Mouse (Mus musculus): Measurements from ENCODE around the gene Ralbp1. TPM values are rescaled to one million over a fixed set of nuclear protein-coding genes. Genes with fewer than 3 reads are reported as not detected.
A peak's percentile ranks its signal among the peaks of the same experiment; 100 is the strongest.

Ralbp1 gene
- polyA plus RNA-seq (2015; fragmentation: Nextera tagmentation; extraction: Ambion mirVana), result 80.9 and 95.3 TPM in 2 replicates

- Histone ChIP-seq H3K4me1 (no peaks in the 10 kb centered on the region), H3K4me3 (replicated peaks) (peak within 1 kb of the TSS; percentile 88), H3K9ac (peak within 1 kb of the TSS; percentile 91), H3K36me3 (no peaks in the 10 kb centered on the region), H3K4me2 (peak within 1 kb of the TSS; percentile 89), H3K9me3 (no peaks in the 10 kb centered on the region), H3K27ac (peak within 1 kb of the TSS; percentile 98), H3K27me3 (replicated peaks) (no peaks in the 10 kb centered on the region)
- no peak for ATAC-seq (ENCODE audit: insufficient read depth, low FRiP score, low read depth)
- 5% methylated on average over 14 of the region's 14 CpGs for whole genome bisulfite sequencing
Measured at GRCm38 (mm10) chr17:65885697-65886529, at the start of gene Ralbp1. TSS of gene Ralbp1 (minus strand) at chr17:65885798.

- Histone ChIP-seq H3K9me3 (no peaks in the 10 kb centered on the region), H3K4me1 (peaks cover 20% of the 10 kb centered on the region), H3K4me3 (replicated peaks) (no peak overlapping the region), H3K27ac (no peak overlapping the region), H3K27me3 (replicated peaks) (no peaks in the 10 kb centered on the region), H3K9ac (no peak overlapping the region), H3K4me2 (no peak overlapping the region), H3K36me3 (peaks cover 14% of the 10 kb centered on the region)
- no peak for ATAC-seq (ENCODE audit: insufficient read depth, low FRiP score, low read depth)
- 95% methylated on average over 2 of the region's 2 CpGs for WGBS
Measured at GRCm38 (mm10) chr17:65933741-65934140, 48.1 kb upstream of the Ralbp1 start.

- Histone ChIP-seq H3K9me3 (no peaks in the 10 kb centered on the region), H3K36me3 (peaks cover 16% of the 10 kb centered on the region), H3K9ac (no peak overlapping the region), H3K4me1 (peaks cover 15% of the 10 kb centered on the region), H3K27me3 (replicated peaks) (no peaks in the 10 kb centered on the region), H3K4me3 (replicated peaks) (no peak overlapping the region), H3K27ac (peak overlapping the region; percentile 3; the same call in 1 of the 2 replicates), H3K4me2 (no peak overlapping the region)
- 66% methylated on average over 6 of the region's 6 CpGs for WGBS
- ATAC-seq (ENCODE audit: insufficient read depth, low FRiP score, low read depth), result no peak
Measured at GRCm38 (mm10) chr17:65931525-65931924, 45.9 kb upstream of the Ralbp1 start.

- ATAC-seq (ENCODE audit: insufficient read depth, low FRiP score, low read depth), result peak; percentile 45; the same call in 1 of the 2 replicates
- H3K36me3 ChIP-seq, result peaks cover 16% of the 10 kb centered on the region
- no peak overlapping the region for H3K4me3 ChIP-seq (replicated peaks)
- H3K27ac ChIP-seq, result peak overlapping the region; percentile 3; the same call in 1 of the 2 replicates
- H3K4me2 ChIP-seq, result no peak overlapping the region
- WGBS, result 48% methylated on average over 6 of the region's 6 CpGs
- H3K4me1 ChIP-seq, result peaks cover 15% of the 10 kb centered on the region
- H3K9me3 ChIP-seq, result no peaks in the 10 kb centered on the region
- no peaks in the 10 kb centered on the region for H3K27me3 ChIP-seq (replicated peaks)
- H3K9ac ChIP-seq, result no peak overlapping the region
Measured at GRCm38 (mm10) chr17:65930960-65931359, 45.4 kb upstream of the Ralbp1 start.

GRCm38 (mm10) chr17:65930158-65930826 is 44.7 kb upstream of the Ralbp1 start:
- no peak for ATAC-seq (ENCODE audit: insufficient read depth, low FRiP score, low read depth)
- H3K4me3 ChIP-seq (replicated peaks), result no peak overlapping the region
- no peak overlapping the region for H3K4me2 ChIP-seq
- peaks cover 17% of the 10 kb centered on the region for H3K36me3 ChIP-seq
- H3K4me1 ChIP-seq, result peaks cover 15% of the 10 kb centered on the region
- H3K27ac ChIP-seq, result peak overlapping the region; percentile 71
- H3K9me3 ChIP-seq, result no peaks in the 10 kb centered on the region
- no peak overlapping the region for H3K9ac ChIP-seq
- WGBS, result 70% methylated on average over 7 of the region's 7 CpGs
- no peaks in the 10 kb centered on the region for H3K27me3 ChIP-seq (replicated peaks)

- peaks cover 15% of the 10 kb centered on the region for H3K4me1 ChIP-seq
- ATAC-seq (ENCODE audit: insufficient read depth, low FRiP score, low read depth), result no peak
- 76% methylated on average over 22 of the region's 22 CpGs for WGBS
Measured at GRCm38 (mm10) chr17:65929319-65929978, 43.9 kb upstream of the Ralbp1 start.

DNA sequence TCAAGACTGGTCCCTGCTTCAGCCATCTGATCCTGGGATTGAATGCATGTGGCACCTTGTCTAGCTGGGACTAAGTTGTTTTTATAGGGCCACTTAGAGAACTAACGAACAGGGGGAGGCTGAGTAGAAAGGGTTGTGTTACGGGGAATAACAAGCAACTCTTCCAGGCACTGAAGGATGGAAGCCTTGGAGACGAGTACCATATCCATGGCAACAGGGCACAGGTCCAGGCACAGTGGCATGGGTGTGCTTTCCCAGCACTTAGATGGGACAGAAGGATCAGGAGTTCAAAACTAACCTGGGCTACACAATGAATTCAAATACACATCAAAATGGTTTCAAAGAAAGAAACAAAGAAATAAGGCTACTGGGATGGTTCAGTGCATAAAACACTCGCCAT is 41.5 kb upstream of the Ralbp1 start:
- 92% methylated on average over 4 of the region's 4 CpGs for WGBS
- no peak overlapping the region for H3K9ac ChIP-seq
- H3K9me3 ChIP-seq, result no peaks in the 10 kb centered on the region
- peaks cover 12% of the 10 kb centered on the region for H3K36me3 ChIP-seq
- peaks cover 15% of the 10 kb centered on the region for H3K4me1 ChIP-seq
- H3K4me3 ChIP-seq (replicated peaks), result no peak overlapping the region
- H3K4me2 ChIP-seq, result no peak overlapping the region
- H3K27me3 ChIP-seq (replicated peaks), result no peaks in the 10 kb centered on the region
- ATAC-seq (ENCODE audit: insufficient read depth, low FRiP score, low read depth), result no peak
- no peak overlapping the region for H3K27ac ChIP-seq

More at GRCm38 (mm10) chr17:65929319-65929978, 43.9 kb upstream of the Ralbp1 start:
- no peak overlapping the region for H3K4me3 ChIP-seq (replicated peaks)
- H3K9ac ChIP-seq, result no peak overlapping the region
- peaks cover 20% of the 10 kb centered on the region for H3K36me3 ChIP-seq
- no peak overlapping the region for H3K4me2 ChIP-seq
- H3K27ac ChIP-seq, result peak overlapping the region; percentile 71
- H3K9me3 ChIP-seq, result no peaks in the 10 kb centered on the region
- no peaks in the 10 kb centered on the region for H3K27me3 ChIP-seq (replicated peaks)

DNA sequence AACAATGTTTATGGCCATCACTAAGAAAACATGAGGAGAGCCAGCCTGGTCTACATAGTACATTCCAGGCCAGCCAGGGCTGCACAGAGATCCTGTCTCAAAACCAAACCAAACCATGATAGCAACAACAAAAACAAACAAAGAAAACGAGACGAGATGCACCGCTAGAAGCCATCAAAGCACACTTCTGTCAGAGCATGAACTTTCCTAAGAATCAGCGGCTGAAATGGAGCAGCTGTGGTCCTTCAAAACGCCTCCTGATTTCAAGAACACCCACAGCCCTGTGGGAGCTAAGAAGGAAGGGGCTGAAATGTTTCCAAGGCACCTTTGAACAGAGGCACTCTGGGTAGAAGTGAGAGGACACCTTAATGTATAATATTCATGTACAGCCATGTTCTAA is 38.6 kb upstream of the Ralbp1 start:
- WGBS, result 58% methylated on average over 5 of the region's 5 CpGs
- Histone ChIP-seq H3K36me3 (peaks cover 12% of the 10 kb centered on the region), H3K9me3 (no peaks in the 10 kb centered on the region), H3K4me1 (no peaks in the 10 kb centered on the region), H3K4me3 (replicated peaks) (no peak overlapping the region), H3K9ac (no peak overlapping the region), H3K27me3 (replicated peaks) (no peaks in the 10 kb centered on the region), H3K27ac (no peak overlapping the region), H3K4me2 (no peak overlapping the region)
- no peak for ATAC-seq (ENCODE audit: insufficient read depth, low FRiP score, low read depth)

DNA sequence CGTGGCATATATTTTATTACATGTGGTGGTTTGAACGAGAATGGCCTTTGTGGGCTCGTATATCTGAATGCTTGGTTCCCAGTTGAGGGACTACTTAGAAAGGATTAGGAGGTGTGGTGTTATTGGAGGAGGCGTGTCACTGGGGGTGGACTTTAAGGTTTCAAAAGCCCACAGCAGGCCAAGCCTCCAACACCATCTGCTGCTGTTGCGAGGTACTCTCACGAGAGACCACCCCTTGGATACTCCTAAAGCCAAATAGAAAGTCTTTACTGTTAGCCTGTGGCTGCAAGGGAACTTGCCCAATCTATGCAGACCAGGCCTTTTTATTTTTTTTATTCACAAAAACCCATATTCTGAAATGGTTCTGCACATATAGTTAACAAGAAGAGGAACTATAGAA is 36.4 kb upstream of the Ralbp1 start:
- Histone ChIP-seq H3K4me3 (replicated peaks) (no peak overlapping the region), H3K4me1 (no peaks in the 10 kb centered on the region), H3K4me2 (no peak overlapping the region), H3K9ac (no peak overlapping the region), H3K9me3 (no peaks in the 10 kb centered on the region), H3K27me3 (replicated peaks) (no peaks in the 10 kb centered on the region), H3K27ac (no peak overlapping the region), H3K36me3 (peaks cover 12% of the 10 kb centered on the region)
- 82% methylated on average over 6 of the region's 6 CpGs for WGBS
- no peak for ATAC-seq (ENCODE audit: insufficient read depth, low FRiP score, low read depth)

GRCm38 (mm10) chr17:65919235-65919634 is 33.6 kb upstream of the Ralbp1 start:
- H3K27me3 ChIP-seq (replicated peaks), result no peaks in the 10 kb centered on the region
- no peak overlapping the region for H3K4me3 ChIP-seq (replicated peaks)
- peaks cover 8% of the 10 kb centered on the region; the same call in 1 of the 2 replicates for H3K4me1 ChIP-seq
- H3K9me3 ChIP-seq, result no peaks in the 10 kb centered on the region
- ATAC-seq (ENCODE audit: insufficient read depth, low FRiP score, low read depth), result peak; percentile 27; the same call in 1 of the 2 replicates
- no peak overlapping the region for H3K4me2 ChIP-seq
- no peak overlapping the region for H3K9ac ChIP-seq
- no peaks in the 10 kb centered on the region for H3K36me3 ChIP-seq
- WGBS, result 60% methylated on average over 3 of the region's 3 CpGs
- H3K27ac ChIP-seq, result peak overlapping the region; percentile 44; the same call in 1 of the 2 replicates

GRCm38 (mm10) chr17:65916135-65916668 is 30.6 kb upstream of the Ralbp1 start:
- Histone ChIP-seq H3K9ac (no peak overlapping the region), H3K9me3 (no peaks in the 10 kb centered on the region), H3K27me3 (replicated peaks) (no peaks in the 10 kb centered on the region), H3K4me3 (replicated peaks) (no peak overlapping the region), H3K27ac (peak overlapping the region; percentile 98), H3K36me3 (no peaks in the 10 kb centered on the region), H3K4me2 (peak overlapping the region; percentile 29; the same call in 1 of the 2 replicates), H3K4me1 (peaks cover 16% of the 10 kb centered on the region; the same call in 1 of the 2 replicates)
- peak; percentile 89 for ATAC-seq (ENCODE audit: insufficient read depth, low FRiP score, low read depth)
- WGBS, result 23% methylated on average over 8 of the region's 8 CpGs

Measured in stomach, embryonic 15.5 days (tissue).